Mouse (Mus musculus): ENCODE results near the gene Adamtsl4.

DNA sequence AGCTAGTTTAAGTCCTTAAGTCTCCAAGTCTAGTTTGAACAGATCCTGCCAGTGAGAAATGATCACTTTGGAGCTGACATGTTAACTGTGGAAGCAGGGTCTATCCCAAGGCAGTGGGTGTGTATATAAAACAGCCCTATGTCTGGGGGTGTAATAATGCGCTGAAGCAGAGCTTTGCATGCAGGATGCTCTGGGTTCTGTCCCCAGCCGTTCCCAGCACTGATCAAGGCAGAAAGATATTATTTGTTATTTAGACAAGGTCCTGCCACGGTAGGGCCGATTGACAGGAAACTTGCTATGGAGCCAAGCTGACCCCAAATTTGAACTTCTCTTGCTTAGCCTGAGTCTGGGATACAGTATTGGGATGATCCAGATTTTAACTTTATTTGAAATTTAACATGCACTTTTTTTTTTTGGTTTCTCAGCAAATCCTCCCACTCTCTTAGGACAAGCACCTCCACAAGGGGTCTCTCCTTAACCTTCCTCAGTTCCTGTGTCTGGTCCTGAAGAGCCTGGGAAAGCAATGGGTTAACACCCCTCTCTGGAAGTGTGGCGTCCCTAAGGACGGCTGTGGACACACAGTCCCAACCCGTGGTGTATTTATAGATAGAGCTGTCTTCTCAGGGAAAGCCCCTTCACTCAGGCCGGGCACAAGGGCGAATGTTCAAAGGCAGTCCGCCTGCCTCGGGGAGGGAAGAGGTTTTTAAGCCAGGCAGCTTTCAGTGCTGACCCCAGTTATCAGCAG, 1.6 kb upstream of the Adamtsl4 start:
- TF ChIP-seq CTCF (IDR thresholded peaks at IDR 0.05; ENCODE audit: low read depth) (peak; percentile 24; the same call in 1 of the 2 replicates), EP300 (IDR thresholded peaks at IDR 0.05; ENCODE audit: low read depth) (no peak)
